Mouse (Mus musculus) splenic B cell, adult 2 months (primary cell): Measurements from ENCODE around the gene Esd.

ENCODE experiments used
- DNase-seq: peaks from one replicate; pipeline ENCODE4 v3.0.0-alpha.2; 2011; ENCODE audit warnings: low read depth, low spot score
- H3K27me3 ChIP-seq: 2 replicates; pipeline ENCODE4 v1.6.1; 2012; ENCODE audit warnings: mild to moderate bottlenecking, low read length, moderate library complexity, mixed read lengths; ENCODE audit not compliant: control insufficient read depth, poor library complexity, insufficient read depth, severe bottlenecking
- H3K36me3 ChIP-seq: 2 replicates; pipeline ENCODE4 v1.6.1; 2012; ENCODE audit warnings: mild to moderate bottlenecking, low read length, moderate library complexity, mixed read lengths; ENCODE audit not compliant: control insufficient read depth, poor library complexity, insufficient read depth, severe bottlenecking

The Esd gene

DNA sequence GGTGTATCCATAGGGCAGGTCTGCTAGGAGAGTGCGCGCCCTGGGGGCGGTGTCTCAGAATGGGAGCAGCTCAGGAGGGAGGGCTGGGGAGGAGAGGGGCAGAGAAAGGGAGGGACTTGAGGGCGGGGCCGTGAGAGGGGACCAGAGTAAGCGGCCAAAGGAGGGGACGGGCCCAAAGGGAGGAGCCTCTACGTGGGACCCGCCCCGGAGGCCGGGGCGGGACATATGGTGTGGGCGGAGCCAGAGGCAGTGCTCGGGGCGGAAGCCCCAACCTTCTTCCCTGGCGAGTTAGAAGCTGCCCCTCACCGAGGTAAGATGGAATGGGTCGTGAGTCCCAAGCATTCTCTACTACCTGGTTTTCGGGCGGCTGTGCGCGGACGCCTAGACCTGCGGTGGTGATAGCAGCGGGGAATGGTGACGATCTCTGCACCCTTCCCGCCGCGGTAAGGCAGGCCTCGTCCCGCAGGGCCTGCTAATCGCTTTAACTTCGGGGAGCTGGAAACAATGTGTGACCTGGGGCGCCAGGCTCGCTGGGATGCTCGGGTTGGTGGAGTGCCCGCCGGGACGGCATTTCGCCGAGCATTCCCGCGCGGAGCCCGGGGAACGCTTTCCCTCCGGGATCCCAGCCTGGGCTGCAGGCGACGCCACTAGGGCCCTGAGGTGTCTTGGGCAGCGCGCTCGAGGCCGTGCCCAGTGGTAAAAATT is at the start of gene Esd:
Gene Esd (plus strand): TSS at position 219 of the 705 bp plus-strand sequence.
- peak; percentile 92 for DNase-seq
- no peaks in the 10 kb centered on the region for H3K27me3 ChIP-seq
- peaks cover 4% of the 10 kb centered on the region for H3K36me3 ChIP-seq

DNA sequence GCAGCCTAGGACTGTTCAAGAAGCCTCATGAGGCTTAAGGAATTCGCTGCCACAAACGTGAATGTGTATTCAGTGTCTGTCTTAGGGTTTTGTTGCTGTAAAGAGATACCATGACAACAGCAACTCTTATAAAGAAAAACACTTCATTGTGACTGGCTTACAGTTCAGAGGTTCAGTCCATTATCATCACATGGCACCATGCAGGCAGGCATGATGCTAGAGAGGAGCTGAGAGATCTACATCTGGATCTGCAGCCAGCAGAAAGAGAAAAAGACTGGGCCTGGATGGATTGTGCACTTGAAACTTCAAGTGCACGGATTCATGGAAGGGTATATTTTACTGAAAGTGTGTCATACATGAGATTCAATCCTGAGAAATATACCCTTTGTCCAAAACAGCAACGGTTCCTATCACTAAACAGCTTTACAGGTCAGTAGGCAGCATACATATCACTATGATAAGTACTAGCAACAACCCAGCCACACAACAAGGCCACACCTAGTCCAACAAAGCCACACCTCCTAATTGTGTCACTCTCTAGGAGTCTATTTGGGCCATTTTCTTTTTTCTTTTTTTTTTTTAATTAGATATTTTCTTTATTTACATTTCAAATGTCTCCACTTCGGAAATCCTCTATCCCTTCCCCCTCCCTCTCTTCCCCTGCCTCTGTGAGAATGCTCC is 47.7 kb upstream of the Esd start:
- Histone ChIP-seq H3K27me3 (no peaks in the 10 kb centered on the region), H3K36me3 (no peaks in the 10 kb centered on the region)
- DNase-seq = no peak

DNA sequence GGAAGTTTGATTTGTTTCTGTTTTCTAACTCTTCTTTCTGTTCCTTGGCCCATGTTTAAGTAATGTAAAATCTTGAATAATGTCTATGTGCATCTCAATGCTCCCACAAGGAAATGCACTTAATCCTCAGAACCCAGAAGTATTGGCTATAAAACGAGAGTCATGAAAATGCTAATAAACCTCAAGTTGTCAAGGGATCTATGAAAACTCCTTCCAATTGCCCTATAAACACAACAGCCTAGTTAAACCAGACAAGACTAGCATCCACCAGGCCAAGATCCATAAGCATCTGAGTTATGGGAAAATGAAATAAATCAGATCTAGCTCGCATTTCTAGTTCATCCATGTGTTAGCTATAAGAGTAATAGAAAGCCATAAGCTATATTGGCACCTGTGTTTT is 40.1 kb upstream of the Esd start:
- Histone ChIP-seq H3K27me3 (no peaks in the 10 kb centered on the region), H3K36me3 (no peaks in the 10 kb centered on the region)
- DNase-seq = no peak

DNA sequence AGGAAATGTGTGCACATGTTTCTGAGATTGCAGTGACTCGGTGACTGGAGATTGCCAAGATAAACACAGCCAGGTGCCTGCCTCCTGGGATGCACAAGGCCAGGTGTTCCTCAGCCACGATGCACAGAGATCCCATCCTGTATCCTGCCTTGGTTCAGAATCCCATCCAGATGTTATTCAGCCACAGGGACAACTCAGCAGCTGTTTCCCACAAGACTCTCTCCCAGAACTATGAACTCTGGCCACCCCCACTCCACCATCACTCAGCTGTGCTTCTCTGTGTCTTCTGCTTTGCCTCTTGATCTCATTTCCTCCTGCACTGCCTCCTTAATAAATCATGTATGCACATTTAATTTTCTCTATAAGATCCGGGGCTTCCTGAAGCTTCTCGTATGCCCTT is 35.3 kb upstream of the Esd start:
- Histone ChIP-seq H3K36me3 (no peaks in the 10 kb centered on the region), H3K27me3 (no peaks in the 10 kb centered on the region)
- no peak for DNase-seq

DNA sequence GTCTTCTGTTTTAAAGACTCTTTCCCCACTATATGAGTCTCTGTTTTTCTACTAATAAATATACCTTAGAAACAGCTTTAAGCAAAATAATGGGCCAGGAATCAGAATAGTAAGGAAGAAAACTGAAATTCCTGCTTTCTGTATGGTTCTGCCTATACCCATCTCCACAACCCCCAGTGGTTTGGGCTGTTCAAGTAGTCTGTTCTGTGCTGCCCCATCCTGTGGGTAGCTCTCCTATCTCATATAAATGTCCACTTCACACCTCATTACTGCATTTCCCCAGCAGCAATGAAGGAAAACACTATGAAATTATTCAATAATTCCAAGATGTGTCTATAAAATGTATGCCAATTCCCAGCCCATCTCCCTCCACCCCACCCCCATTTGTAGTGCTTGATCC is 34.7 kb upstream of the Esd start:
- H3K27me3 ChIP-seq = no peaks in the 10 kb centered on the region
- no peaks in the 10 kb centered on the region for H3K36me3 ChIP-seq
- DNase-seq = no peak

DNA sequence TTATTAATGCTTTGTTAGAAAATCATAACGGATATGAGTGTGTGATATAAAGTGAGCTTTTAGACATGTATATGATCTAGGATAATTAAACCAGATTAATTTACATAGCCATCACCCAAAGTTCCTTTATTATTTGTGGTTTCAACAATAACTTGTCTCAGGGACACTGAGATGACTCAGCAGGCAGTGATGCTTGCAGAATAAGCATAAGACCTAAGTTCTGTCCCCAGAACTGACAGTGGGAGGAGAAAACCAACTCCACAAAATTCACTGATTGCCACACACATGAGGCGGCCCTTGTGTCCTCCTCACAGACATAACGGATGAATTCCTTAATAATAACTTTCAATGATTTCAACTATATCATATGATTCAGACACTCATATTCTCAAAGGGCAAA is 32.9 kb upstream of the Esd start:
- no peaks in the 10 kb centered on the region for H3K27me3 ChIP-seq
- H3K36me3 ChIP-seq = no peaks in the 10 kb centered on the region
- no peak for DNase-seq

DNA sequence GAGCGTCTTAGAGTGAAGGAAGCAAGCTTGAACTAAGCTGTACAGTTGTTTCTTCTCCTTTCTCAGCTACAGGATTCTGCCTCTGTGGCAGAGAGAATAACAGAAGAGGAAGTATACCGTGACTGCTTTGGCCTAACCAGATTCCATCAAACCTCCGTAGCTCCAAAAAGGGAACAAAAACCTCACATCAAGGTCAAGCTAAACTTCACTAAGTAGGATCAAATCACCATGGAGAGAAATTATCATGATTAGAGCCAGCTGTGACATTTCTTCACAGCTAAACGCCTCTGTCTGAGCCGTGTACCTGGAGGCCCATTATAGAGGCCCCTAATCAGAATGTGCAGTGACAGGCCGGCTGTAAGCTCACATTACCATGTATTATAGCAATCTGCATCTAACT is 28.2 kb upstream of the Esd start:
- peak; percentile 42 for DNase-seq

DNA sequence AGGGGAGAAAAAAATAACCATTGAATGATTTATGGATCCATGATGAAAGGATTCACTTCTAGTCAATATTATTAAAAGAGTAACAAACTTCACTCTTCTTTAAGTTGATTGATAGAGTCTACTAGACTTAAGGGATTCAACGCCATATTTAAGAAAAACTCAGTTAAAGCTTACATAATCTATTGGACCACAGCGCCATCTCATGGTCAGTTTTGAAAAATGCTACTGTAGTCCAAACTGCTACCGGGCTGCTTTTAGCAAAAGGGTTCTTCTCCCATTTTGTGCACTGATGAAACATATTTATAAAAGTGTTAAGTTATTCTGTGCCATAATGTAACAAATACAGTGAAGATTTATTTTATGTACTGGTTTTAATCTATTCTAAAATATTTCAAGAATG is 23.0 kb upstream of the Esd start:
- DNase-seq = peak; percentile 72
- Histone ChIP-seq H3K27me3 (no peaks in the 10 kb centered on the region), H3K36me3 (no peaks in the 10 kb centered on the region)

More for the DNA sequence above, 28.2 kb upstream of the Esd start:
- no peaks in the 10 kb centered on the region for H3K36me3 ChIP-seq
- no peaks in the 10 kb centered on the region for H3K27me3 ChIP-seq

DNA sequence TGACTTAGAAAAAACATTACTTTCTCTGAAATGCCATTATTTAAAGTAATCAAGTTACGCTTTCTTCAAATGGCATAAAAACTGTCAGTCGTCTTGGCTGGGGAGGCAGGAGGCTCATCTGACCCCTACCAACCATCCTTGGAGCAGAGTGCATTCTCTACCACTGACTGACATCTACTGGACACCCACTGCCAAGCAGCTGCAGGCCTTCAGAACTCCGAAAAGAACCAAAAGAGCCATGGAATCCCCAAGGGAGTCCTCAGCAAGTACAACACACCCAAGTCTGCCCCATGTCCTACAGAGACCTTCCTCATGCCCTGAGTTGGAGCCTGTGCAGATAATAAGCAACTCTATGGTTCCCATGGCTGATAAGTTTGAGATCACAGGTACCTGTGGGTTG is 8.6 kb upstream of the Esd start:
- Histone ChIP-seq H3K27me3 (no peaks in the 10 kb centered on the region), H3K36me3 (no peaks in the 10 kb centered on the region)
- no peak for DNase-seq

DNA sequence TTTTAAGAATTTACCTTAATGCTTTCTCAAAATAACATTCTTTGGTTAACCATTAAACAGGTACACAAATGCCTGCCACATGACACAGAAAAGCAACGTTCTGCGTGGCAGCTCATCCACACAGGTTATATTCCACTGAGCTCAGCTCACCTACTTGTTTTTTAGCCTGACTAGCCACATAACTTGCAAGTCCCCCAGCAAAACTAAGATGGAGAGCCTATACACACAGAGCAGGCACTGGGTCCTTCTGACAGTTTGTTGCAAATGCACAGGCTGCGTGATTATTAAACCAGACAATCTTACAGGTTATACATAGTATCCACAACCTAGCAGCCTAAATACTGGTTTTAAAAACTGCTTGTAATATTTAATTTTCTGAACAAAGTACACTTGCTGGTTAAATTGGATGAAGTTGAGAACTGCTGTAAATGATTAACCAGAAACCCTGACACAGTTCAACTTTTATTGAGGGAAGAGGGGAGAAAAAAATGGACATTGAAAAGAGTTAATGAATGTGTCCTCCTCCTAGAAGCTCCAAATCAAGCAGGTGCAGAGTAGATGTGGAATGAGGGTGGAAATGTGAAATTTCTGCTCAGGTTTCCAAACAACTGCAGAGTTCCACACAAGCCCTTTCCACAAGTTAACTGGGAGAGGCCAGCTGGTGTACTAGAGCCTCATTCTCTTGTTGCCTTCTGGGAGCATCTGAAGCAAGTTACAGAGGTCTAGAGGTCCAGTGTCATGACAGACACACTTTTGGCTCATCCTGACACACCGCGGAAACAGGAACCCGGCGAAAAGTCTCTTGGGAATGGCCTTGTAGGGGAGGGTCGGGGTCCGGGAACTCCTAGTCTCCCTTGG is 647 bp upstream of the Esd start:
- H3K36me3 ChIP-seq = no peaks in the 10 kb centered on the region
- DNase-seq = no peak
- no peaks in the 10 kb centered on the region for H3K27me3 ChIP-seq

DNA sequence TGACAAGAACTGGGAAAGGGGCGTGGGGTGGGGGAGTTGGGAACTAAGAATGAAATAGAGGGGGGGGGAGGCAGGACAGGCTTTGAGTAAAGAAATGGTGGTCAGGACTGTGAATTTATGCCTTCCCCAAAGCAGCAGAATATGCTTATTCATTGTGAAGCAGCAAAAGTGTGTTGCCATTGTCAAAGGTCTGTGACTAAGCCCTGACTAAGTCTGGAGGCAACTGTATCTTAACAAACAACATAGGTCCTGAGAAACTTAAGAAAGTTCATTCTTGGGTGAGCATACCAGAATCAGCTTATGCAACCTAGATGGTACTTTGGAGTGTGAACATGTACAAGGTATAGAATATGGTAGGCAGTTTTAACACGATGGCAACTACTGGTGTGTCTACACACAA is 1.3 kb downstream of the Esd start:
- H3K27me3 ChIP-seq = no peaks in the 10 kb centered on the region
- H3K36me3 ChIP-seq = peaks cover 4% of the 10 kb centered on the region
- DNase-seq = no peak

DNA sequence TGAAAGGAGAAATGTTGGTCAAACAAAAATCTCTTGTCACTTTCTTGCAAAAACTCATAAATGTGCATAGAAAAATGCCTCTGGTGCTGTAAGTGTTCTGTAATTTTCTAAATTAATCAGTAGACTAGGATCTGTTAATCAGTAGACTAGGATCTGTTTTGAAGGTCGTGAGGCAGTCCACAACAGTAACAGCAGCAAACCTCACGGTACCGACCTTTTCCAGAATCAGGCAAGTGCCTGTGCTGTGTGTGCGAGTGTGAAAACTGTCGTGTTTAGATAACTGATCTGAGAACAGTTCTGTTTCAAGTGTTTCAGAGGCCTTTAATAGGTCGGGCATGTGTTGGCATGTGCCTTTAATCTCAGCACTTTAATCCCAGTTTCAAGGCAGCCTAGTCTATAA is 3.4 kb downstream of the Esd start:
- Histone ChIP-seq H3K36me3 (peaks cover 10% of the 10 kb centered on the region), H3K27me3 (no peaks in the 10 kb centered on the region)
- no peak for DNase-seq

DNA sequence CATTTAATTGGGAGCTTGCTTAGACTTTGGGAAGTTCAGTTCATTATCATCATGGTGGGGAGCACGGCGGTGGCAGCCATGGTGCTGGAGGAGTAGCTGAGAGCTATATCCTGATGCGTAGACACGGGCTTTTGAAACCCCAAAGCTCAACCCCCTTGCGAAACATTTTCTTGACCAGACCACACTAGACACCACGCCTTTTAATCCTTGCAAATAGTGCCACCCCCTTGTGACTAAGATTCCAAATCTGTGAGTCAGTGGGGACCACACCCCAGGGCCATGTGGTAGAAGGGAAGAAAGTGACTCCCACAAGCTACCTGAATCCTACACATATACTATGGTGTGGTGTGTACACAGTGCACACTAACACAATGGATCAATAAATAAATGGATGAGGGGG is 4.8 kb downstream of the Esd start:
- Histone ChIP-seq H3K36me3 (peaks cover 12% of the 10 kb centered on the region), H3K27me3 (no peaks in the 10 kb centered on the region)
- DNase-seq = no peak

DNA sequence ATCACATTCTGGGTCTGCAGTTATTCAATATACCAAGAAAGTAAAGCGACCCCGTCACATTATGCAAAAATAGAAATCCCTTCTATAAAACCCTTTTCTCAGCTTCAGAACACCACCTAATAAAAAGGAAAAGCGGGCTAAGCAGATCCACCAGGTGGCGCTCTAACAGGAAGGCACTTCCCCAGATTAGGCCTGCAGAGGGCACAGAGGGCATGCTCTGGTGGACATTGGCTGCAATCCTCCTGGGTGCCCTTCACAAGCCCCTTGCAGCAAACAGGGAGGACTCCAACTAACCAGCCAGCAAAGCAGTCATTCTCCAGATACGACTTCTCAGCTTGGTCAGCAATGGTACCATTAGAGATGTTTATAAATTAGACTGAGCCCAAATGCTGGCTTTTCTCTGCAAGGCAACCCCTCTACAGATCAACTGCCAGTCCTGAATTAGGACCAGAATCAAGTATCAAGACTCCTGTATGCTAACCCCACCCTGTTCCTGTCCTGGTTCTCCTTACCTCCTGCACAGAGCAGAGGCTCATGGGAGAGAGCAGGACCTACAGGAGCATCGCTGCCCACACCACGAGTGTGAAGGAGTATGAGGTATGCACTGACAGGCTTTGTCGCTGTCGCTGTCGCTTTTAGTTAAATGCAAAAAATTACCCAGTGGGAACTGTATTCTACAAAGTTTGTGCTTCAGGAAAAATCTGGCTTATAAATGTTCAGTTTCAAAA is 32.3 kb downstream of the Esd start:
- peak; percentile 87 for DNase-seq
- Histone ChIP-seq H3K36me3 (peaks cover 3% of the 10 kb centered on the region; the same call in 1 of the 2 replicates), H3K27me3 (no peaks in the 10 kb centered on the region)
